ENCODE assay signal across 22 mouse cellular contexts in genomic region chr3:142071601-142072000, GRCm38 (mm10).
DNase-seq lines count a peak whose midpoint lies in the region; ATAC-seq and TF ChIP-seq lines count a peak whose summit lies in the region.
"Had no signal": no experiment of that assay in that cellular context is flagged by ENCODE, and none has a peak within 500 bp of the region (broad histone marks: within the 10 kb centered on the region; RNA-seq: fewer than 3 reads in every experiment).

No protein-coding gene starts in this region.

- 68% methylated on average over 5 of the region's 5 CpGs for WGBS in embryonic facial prominence, embryonic 14.5 days
- whole genome bisulfite sequencing in embryonic facial prominence, embryonic 10.5 days = 95% methylated on average over 5 of the region's 5 CpGs
- WGBS in lung, embryonic 16.5 days = 59% methylated on average over 5 of the region's 5 CpGs
- WGBS in stomach, embryonic 16.5 days = 63% methylated on average over 5 of the region's 5 CpGs
- 56% methylated on average over 5 of the region's 5 CpGs for WGBS in stomach, postnatal 0 days

- peaks cover 4% of the 10 kb centered on the region; the same call in 1 of the 2 replicates for H3K4me1 ChIP-seq in embryonic facial prominence, embryonic 14.5 days (ENCODE audit: control insufficient read depth, insufficient read depth, low read length)
- H3K4me1 ChIP-seq in embryonic facial prominence, embryonic 10.5 days = peaks cover 17% of the 10 kb centered on the region
- peaks cover 3% of the 10 kb centered on the region; the same call in 1 of the 2 replicates for H3K4me1 ChIP-seq in lung, embryonic 16.5 days (replicated peaks; ENCODE audit: control insufficient read depth, insufficient read depth, low read length)
- peaks cover 3% of the 10 kb centered on the region; the same call in 1 of the 2 replicates for H3K4me1 ChIP-seq in stomach, embryonic 16.5 days (ENCODE audit: control insufficient read depth, insufficient read depth, low read length)
- H3K4me1 ChIP-seq in stomach, postnatal 0 days (replicated peaks; ENCODE audit: control insufficient read depth, insufficient read depth) = no peaks in the 10 kb centered on the region
- H3K4me1 ChIP-seq: forebrain, embryonic 12.5 days; hindbrain, embryonic 10.5 days; hindbrain, embryonic 15.5 days had no signal

- no peaks in the 10 kb centered on the region for H3K9me3 ChIP-seq in embryonic facial prominence, embryonic 14.5 days (ENCODE audit: control insufficient read depth, low read length)
- no peaks in the 10 kb centered on the region for H3K9me3 ChIP-seq in embryonic facial prominence, embryonic 10.5 days
- no peaks in the 10 kb centered on the region for H3K9me3 ChIP-seq in lung, embryonic 16.5 days (ENCODE audit: control insufficient read depth, low read length)
- H3K9me3 ChIP-seq in stomach, embryonic 16.5 days (replicated peaks; ENCODE audit: control insufficient read depth, low read length) = no peaks in the 10 kb centered on the region
- no peaks in the 10 kb centered on the region for H3K9me3 ChIP-seq in stomach, postnatal 0 days (ENCODE audit: control insufficient read depth, low read length)
- H3K9me3 ChIP-seq: embryonic facial prominence, embryonic 12.5 days; forebrain, embryonic 12.5 days; heart, embryonic 12.5 days; hindbrain, embryonic 10.5 days; hindbrain, embryonic 15.5 days had no signal

- H3K4me3 ChIP-seq in embryonic facial prominence, embryonic 14.5 days (ENCODE audit: low read depth, low read length) = no peak overlapping the region
- H3K4me3 ChIP-seq in embryonic facial prominence, embryonic 10.5 days = no peak overlapping the region
- no peak overlapping the region for H3K4me3 ChIP-seq in lung, embryonic 16.5 days (ENCODE audit: low read length)
- H3K4me3 ChIP-seq in stomach, embryonic 16.5 days (replicated peaks; ENCODE audit: low read length) = no peak overlapping the region
- H3K4me3 ChIP-seq in stomach, postnatal 0 days (ENCODE audit: low read depth, low read length) = no peak overlapping the region
- H3K4me3 ChIP-seq: embryonic facial prominence, embryonic 12.5 days; forebrain, embryonic 12.5 days; heart, embryonic 12.5 days; hindbrain, embryonic 10.5 days; hindbrain, embryonic 15.5 days had no signal

- DNase-seq in embryonic facial prominence, embryonic 14.5 days (ENCODE audit: low spot score) = peak; percentile 75
- DNase-seq in embryonic facial prominence, embryonic 10.5 days (ENCODE audit: low spot score) = no peak
- DNase-seq in kidney, postnatal 4 days = peak; percentile 15 to 16
- DNase-seq in kidney, adult 9 months = no peak
- DNase-seq in lung, postnatal 36 days = no peak
- no peak for DNase-seq in stomach, postnatal 0 days (ENCODE audit: low spot score)
- DNase-seq: adrenal gland, postnatal 36 days; cerebellum, adult 11 months; cerebellum, adult 8-10 months; cerebellum, postnatal 14 days; embryo, embryonic 11 days; gastrocnemius, postnatal 25 days had no signal

- no peak overlapping the region for H3K27ac ChIP-seq in embryonic facial prominence, embryonic 14.5 days (replicated peaks; ENCODE audit: low read depth, low read length)
- H3K27ac ChIP-seq in embryonic facial prominence, embryonic 10.5 days (replicated peaks) = no peak overlapping the region
- no peak overlapping the region for H3K27ac ChIP-seq in lung, embryonic 16.5 days (ENCODE audit: low read length)
- no peak overlapping the region for H3K27ac ChIP-seq in stomach, embryonic 16.5 days (ENCODE audit: low read length)
- H3K27ac ChIP-seq in stomach, postnatal 0 days (replicated peaks) = no peak overlapping the region
- H3K27ac ChIP-seq: embryonic facial prominence, embryonic 12.5 days; forebrain, embryonic 12.5 days; hindbrain, embryonic 10.5 days; hindbrain, embryonic 15.5 days had no signal

- no peak overlapping the region for H3K4me2 ChIP-seq in embryonic facial prominence, embryonic 14.5 days (ENCODE audit: low read depth, low read length)
- H3K4me2 ChIP-seq in lung, embryonic 16.5 days (ENCODE audit: low read depth, low read length) = no peak overlapping the region
- H3K4me2 ChIP-seq in stomach, embryonic 16.5 days (ENCODE audit: low read depth, low read length) = no peak overlapping the region
- H3K4me2 ChIP-seq in stomach, postnatal 0 days (replicated peaks; ENCODE audit: low read depth) = no peak overlapping the region
- H3K4me2 ChIP-seq: embryonic facial prominence, embryonic 12.5 days; forebrain, embryonic 12.5 days; heart, embryonic 12.5 days; hindbrain, embryonic 15.5 days had no signal

- no peak for TF ChIP-seq CTCF in stomach, postnatal 0 days (IDR thresholded peaks at IDR 0.05; ENCODE audit: low read depth)

- ATAC-seq in embryonic facial prominence, embryonic 14.5 days (ENCODE audit: low read depth) = no peak
- 0 out of 2 replicates have a peak, but pooled peaks have one; percentile 7 for ATAC-seq in lung, embryonic 16.5 days (ENCODE audit: low read depth)
- peak; percentile 58; the same call in 1 of the 2 replicates for ATAC-seq in stomach, embryonic 16.5 days (ENCODE audit: insufficient read depth, low FRiP score)
- ATAC-seq in stomach, postnatal 0 days (ENCODE audit: low FRiP score, low TSS enrichment) = no peak
- ATAC-seq: activated CD4-positive, CD25-positive, alpha-beta regulatory T cell, adult 4 months; forebrain, embryonic 16.5 days; Patski had no signal

- H3K27me3 ChIP-seq in embryonic facial prominence, embryonic 14.5 days (replicated peaks; ENCODE audit: control insufficient read depth, insufficient read depth, low read length) = no peaks in the 10 kb centered on the region
- no peaks in the 10 kb centered on the region for H3K27me3 ChIP-seq in embryonic facial prominence, embryonic 10.5 days (replicated peaks; ENCODE audit: low read depth, poor library complexity, severe bottlenecking)
- no peaks in the 10 kb centered on the region for H3K27me3 ChIP-seq in lung, embryonic 16.5 days (ENCODE audit: control insufficient read depth, insufficient read depth, low read depth, low read length)
- H3K27me3 ChIP-seq in stomach, embryonic 16.5 days (ENCODE audit: control insufficient read depth, insufficient read depth, low read length) = no peaks in the 10 kb centered on the region
- no peaks in the 10 kb centered on the region for H3K27me3 ChIP-seq in stomach, postnatal 0 days (ENCODE audit: control insufficient read depth, insufficient read depth, low read length)
- H3K27me3 ChIP-seq: embryonic facial prominence, embryonic 12.5 days; forebrain, embryonic 12.5 days; heart, embryonic 12.5 days; hindbrain, embryonic 15.5 days; Patski had no signal

- H3K36me3 ChIP-seq in embryonic facial prominence, embryonic 14.5 days (ENCODE audit: control insufficient read depth, insufficient read depth, low read length) = no peaks in the 10 kb centered on the region
- H3K36me3 ChIP-seq in embryonic facial prominence, embryonic 10.5 days (replicated peaks) = no peaks in the 10 kb centered on the region
- H3K36me3 ChIP-seq in lung, embryonic 16.5 days (ENCODE audit: control insufficient read depth, insufficient read depth, low read length) = no peaks in the 10 kb centered on the region
- no peaks in the 10 kb centered on the region for H3K36me3 ChIP-seq in stomach, embryonic 16.5 days (ENCODE audit: control insufficient read depth, insufficient read depth, low read length)
- no peaks in the 10 kb centered on the region for H3K36me3 ChIP-seq in stomach, postnatal 0 days (ENCODE audit: control insufficient read depth, insufficient read depth, low read length)
- H3K36me3 ChIP-seq: embryonic facial prominence, embryonic 12.5 days; forebrain, embryonic 12.5 days; heart, embryonic 12.5 days; hindbrain, embryonic 10.5 days; hindbrain, embryonic 15.5 days had no signal

- H3K9ac ChIP-seq in embryonic facial prominence, embryonic 14.5 days (ENCODE audit: low read depth, low read length) = no peak overlapping the region
- no peak overlapping the region for H3K9ac ChIP-seq in lung, embryonic 16.5 days (ENCODE audit: low read length)
- no peak overlapping the region for H3K9ac ChIP-seq in stomach, embryonic 16.5 days (ENCODE audit: low read length)
- H3K9ac ChIP-seq in stomach, postnatal 0 days (ENCODE audit: low read length) = no peak overlapping the region
- H3K9ac ChIP-seq: embryonic facial prominence, embryonic 12.5 days; forebrain, embryonic 12.5 days; heart, embryonic 12.5 days; hindbrain, embryonic 15.5 days had no signal

- TF ChIP-seq EP300 in stomach, postnatal 0 days (optimal IDR thresholded peaks at IDR 0.05) = no peak

Comparison
In these comparisons a context has a peak if more than half of its experiments do, and no peak if none do; other contexts are left out.
1. ATAC-seq: peak in lung, embryonic 16.5 days (single experiment) and stomach, embryonic 16.5 days (single experiment); none in embryonic facial prominence, embryonic 14.5 days (single experiment) and stomach, postnatal 0 days (single experiment).
2. DNase-seq: peak in embryonic facial prominence, embryonic 14.5 days (single experiment) and kidney, postnatal 4 days (2 of 2); none in embryonic facial prominence, embryonic 10.5 days (single experiment), kidney, adult 9 months (single experiment), lung, postnatal 36 days (single experiment) and stomach, postnatal 0 days (single experiment).